Mouse (Mus musculus): ENCODE measurements around the gene Rdh7.
"Not testable (repeated sequence)": the region's sequence is repeated elsewhere in the genome, so short reads cannot be mapped to it uniquely, and the experiment has no call there.

Gene Rdh7

GRCm38 (mm10) chr10:127888605-127889004 is at the start of gene Rdh7:
Rdh7 (minus strand) TSS chr10:127888817.
- in situ Hi-C loops (cut with MboI, MseI) = no loop called here

- in situ Hi-C loops (cut with MboI, MseI) = loop anchor here in 1 of 2 experiments (10.0 kb wide), 1 partner anchor 63 kb away; no protein-coding TSS in a partner anchor
Observed at GRCm38 (mm10) chr10:127937428-127938010, 48.9 kb upstream of the Rdh7 start.

- in situ Hi-C loops (cut with MboI, MseI) = loop anchor here in 1 of 2 experiments (10.0 kb wide), 1 partner anchor 62 kb away; no protein-coding TSS in a partner anchor
Observed at GRCm38 (mm10) chr10:127936747-127937409, 48.3 kb upstream of the Rdh7 start.

GRCm38 (mm10) chr10:127936271-127936670 is 47.7 kb upstream of the Rdh7 start:
- in situ Hi-C loops (cut with MboI, MseI) = loop anchor here in 1 of 2 experiments (10.0 kb wide), 1 partner anchor 61 kb away; no protein-coding TSS in a partner anchor

GRCm38 (mm10) chr10:127932290-127932926 is 43.8 kb upstream of the Rdh7 start:
- in situ Hi-C loops (cut with MboI, MseI) = loop anchor here in 1 of 2 experiments (10.0 kb wide), 1 partner anchor 58 kb away; no protein-coding TSS in a partner anchor

- in situ Hi-C loops (cut with MboI, MseI) = loop anchor here in 1 of 2 experiments (5.0 kb wide), 1 partner anchor 90 kb away; no protein-coding TSS in a partner anchor
Observed at GRCm38 (mm10) chr10:127927737-127928136, 39.1 kb upstream of the Rdh7 start.

- in situ Hi-C loops (cut with MboI, MseI) = loop anchor here in 1 of 2 experiments (5.0 kb wide), 1 partner anchor 87 kb away; no protein-coding TSS in a partner anchor
Observed at GRCm38 (mm10) chr10:127924597-127925378, 36.2 kb upstream of the Rdh7 start.

GRCm38 (mm10) chr10:127923024-127923423 is 34.4 kb upstream of the Rdh7 start:
- in situ Hi-C loops (cut with MboI, MseI) = no loop called here

GRCm38 (mm10) chr10:127922241-127922640 is 33.6 kb upstream of the Rdh7 start:
- in situ Hi-C loops (cut with MboI, MseI) = no loop called here

GRCm38 (mm10) chr10:127917651-127918050 is 29.0 kb upstream of the Rdh7 start:
- in situ Hi-C loops (cut with MboI, MseI) = no loop called here

- in situ Hi-C loops (cut with MboI, MseI) = not testable (repeated sequence)
Observed at GRCm38 (mm10) chr10:127917183-127917582, 28.6 kb upstream of the Rdh7 start.

GRCm38 (mm10) chr10:127915578-127915977 is 27.0 kb upstream of the Rdh7 start:
- in situ Hi-C loops (cut with MboI, MseI) = no loop called here

- in situ Hi-C loops (cut with MboI, MseI) = no loop called here
Observed at GRCm38 (mm10) chr10:127907386-127907951, 18.9 kb upstream of the Rdh7 start.

- in situ Hi-C loops (cut with MboI, MseI) = no loop called here
Observed at GRCm38 (mm10) chr10:127906138-127906537, 17.5 kb upstream of the Rdh7 start.

GRCm38 (mm10) chr10:127904718-127905446 is 16.3 kb upstream of the Rdh7 start:
- in situ Hi-C loops (cut with MboI, MseI) = no loop called here

- in situ Hi-C loops (cut with MboI, MseI) = no loop called here
Observed at GRCm38 (mm10) chr10:127903116-127903515, 14.5 kb upstream of the Rdh7 start.

- in situ Hi-C loops (cut with MboI, MseI) = no loop called here
Observed at GRCm38 (mm10) chr10:127901751-127902150, 13.1 kb upstream of the Rdh7 start.

GRCm38 (mm10) chr10:127899783-127900182 is 11.2 kb upstream of the Rdh7 start:
- in situ Hi-C loops (cut with MboI, MseI) = no loop called here

GRCm38 (mm10) chr10:127898218-127898617 is 9.6 kb upstream of the Rdh7 start, which contains the start of gene Sdr9c7:
Sdr9c7 (plus strand) TSS chr10:127898518.
- in situ Hi-C loops (cut with MboI, MseI) = no loop called here

- in situ Hi-C loops (cut with MboI, MseI) = no loop called here
Observed at GRCm38 (mm10) chr10:127897506-127897905, 8.9 kb upstream of the Rdh7 start.

Data from T-helper 17 cell (primary cell).